Mouse (Mus musculus) cerebellum, postnatal 14 days (tissue): ENCODE measurements at regions not wholly inside any gene's neighbourhood (a gene's known extent, or its start where the extent isn't known, plus 50 kb on each side); places are given as distances from the start of the nearest gene placed in this dataset.

Experiments
- DNase-seq, 2 experiments: peaks; one replicate each; pipeline ENCODE4 v3.0.0; 2021; ENCODE audit warnings: mixed read lengths in 2 of 2

DNA sequence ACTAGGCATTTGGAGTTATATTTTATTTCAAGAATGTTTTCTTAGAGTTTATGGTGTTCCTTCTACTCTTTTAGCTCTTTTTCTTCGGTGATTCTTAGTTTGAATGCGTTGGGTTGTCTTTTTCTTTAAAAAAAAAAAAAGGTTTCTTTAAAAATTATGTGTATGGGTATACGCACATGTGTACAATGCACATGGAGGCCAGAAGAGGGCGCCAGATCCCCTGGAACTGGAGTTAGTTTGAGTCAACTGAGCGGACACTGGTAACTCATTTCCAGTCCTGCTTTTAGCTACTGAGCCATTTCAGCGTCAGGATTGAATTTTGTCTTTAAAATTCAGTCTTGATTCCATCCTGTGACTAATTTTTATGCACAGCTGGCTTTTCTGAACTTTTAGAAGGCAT, 124.9 kb upstream of the Cdh5 start:
- DNase-seq, result no peak

DNA sequence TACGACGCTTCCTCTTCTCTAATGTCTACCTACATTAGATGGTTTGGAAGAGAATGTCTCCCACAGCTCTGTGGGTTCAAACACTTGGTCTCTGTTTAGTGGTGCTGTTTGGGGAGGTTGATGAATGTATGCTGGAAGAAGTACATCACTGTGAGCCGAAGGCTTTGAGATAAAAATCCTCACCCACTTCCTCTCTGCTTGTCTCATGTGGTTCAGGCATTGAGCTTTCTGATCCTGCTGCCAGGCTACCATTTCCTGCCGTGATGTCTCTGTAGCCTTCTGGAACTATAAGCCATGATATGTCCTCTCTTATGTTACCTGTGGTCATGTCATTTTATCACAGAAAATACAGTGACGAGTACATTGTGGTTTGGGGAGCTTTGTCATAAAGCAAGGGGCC, 122.5 kb upstream of the Cdh5 start:
- DNase-seq, result no peak

DNA sequence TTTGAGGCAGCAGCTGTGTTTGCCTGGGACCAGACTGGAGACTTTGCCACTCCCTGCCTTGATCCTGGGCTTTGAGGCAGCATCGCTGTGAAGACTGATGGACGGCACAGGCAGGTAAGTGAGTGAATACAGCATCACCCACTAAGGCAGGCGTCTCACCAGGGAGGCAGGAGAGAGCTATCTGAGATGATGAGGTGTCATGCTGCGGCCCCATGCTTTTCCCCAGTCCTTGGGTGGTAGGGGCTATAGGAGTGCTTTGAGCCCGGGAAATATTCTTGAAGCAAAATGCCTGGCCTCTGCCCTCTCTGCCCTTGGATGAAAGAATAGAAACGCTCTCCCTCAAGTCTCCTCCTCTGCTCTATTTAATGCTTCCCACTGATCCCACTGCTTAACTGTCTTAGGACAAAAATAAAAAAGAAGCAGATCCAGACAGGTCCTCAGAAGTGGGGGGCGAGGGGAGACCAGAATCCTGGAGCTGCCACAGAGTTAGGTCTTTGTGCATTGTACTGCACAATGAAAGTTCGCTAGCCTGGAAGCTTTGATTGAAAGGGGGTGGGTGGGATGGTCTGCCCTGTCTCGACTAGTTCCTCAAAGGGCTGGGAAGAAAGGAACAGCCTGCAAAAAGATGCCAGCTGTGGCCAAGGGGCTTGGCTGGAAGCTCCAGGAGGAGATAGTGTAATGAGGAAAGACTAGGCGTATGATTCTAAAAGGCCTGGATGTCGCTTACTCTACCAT, 117.4 kb upstream of the Cdh5 start:
- no peak for DNase-seq

DNA sequence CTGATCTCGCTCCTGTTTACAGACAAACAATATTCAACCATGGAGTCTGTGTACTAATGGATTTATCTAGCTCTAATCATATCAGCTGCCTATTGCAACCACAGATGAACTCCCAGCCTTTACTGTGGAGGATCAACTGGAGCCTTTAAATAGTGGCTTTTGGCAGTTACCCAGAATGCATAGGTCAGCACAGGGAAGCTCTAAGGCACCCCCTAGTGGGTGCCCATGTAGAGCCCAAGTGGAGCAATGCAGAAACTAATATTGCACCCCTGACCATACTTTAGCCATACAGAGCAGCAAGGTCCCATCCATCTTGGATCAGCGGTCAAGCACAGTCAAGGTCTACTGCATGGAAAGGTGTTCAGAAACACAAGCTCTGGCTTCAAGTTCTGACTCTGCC, 115.8 kb upstream of the Cdh5 start:
- DNase-seq, result no peak

DNA sequence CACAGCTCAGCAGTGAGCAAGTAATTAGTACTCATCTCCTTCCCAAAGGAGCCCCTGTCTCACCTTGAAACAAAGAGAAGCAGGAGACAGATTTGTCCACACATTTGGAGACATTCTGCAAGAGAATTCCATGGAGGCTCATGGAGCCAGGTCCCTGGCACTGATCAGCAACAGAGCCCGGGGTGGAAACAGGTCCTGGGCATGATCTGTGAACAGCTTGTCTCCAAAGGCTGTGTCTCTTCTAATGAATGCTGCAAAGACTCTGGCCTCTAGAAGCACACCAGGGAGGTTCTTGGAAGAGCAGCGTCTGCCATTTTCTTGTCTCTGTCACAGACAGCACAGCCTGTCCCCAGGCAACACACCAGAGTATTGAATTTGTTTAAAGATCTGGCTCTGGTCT, 107.5 kb upstream of the Cdh5 start:
- peak; percentile 13 to 20 for DNase-seq

DNA sequence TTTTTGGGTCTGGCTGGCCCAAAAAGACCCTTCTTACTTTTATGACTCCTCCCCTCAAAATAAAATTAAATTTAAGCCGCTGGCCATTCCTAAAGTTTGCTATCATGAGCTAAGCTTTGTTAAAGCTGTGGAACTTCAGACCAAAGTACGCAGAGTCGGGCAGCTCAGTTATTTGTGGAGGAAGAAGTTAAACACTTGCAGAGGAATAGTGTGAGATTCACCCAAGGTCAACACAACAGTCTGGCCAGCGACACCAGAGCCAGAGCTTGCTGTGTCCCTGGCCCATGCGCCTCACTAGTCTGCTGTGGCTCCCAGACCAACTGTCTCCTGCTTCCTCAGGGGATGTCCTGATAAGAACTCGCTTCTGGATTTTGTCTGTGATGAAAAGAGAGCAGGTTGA, 103.3 kb upstream of the Cdh5 start:
- peak; percentile 17 to 42 for DNase-seq

DNA sequence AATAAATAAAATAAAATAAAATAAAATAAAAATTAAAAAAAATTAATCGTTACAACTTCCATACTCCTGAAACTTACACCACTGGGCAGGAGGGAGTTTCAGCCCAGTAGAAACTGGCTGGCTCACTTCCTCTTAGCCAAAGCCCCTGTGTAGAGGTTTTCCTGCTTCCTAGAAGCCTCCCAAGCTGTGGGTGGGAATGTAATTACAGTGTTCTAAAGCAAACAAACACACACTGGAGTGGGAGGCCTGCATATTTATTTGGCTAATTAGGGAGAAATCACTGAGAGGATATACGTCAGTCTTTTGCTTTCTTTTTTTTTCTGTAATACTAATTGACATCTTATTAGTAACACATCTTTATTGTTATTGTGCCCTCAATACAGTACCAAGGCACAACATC, 94.2 kb upstream of the Cdh5 start:
- no peak for DNase-seq

DNA sequence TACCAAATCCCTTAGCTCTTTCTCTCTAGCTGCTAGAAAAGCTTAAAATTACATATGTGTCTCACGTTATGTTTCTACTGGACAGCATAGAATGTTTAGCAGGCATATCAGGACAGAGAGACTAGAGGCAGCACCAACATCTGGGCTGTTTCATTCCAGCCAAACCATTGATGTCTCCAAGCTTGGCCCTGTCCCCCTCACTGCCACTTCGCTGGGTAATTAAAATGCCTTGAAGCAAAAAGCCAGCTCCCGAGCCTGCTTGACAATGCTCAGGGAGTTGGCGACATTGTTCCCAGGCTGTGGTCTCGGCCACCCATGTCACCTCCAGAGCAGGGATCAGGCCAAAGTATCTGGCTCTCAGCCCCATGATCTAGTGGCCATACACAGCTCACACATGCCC, 92.7 kb upstream of the Cdh5 start:
- DNase-seq, result no peak

DNA sequence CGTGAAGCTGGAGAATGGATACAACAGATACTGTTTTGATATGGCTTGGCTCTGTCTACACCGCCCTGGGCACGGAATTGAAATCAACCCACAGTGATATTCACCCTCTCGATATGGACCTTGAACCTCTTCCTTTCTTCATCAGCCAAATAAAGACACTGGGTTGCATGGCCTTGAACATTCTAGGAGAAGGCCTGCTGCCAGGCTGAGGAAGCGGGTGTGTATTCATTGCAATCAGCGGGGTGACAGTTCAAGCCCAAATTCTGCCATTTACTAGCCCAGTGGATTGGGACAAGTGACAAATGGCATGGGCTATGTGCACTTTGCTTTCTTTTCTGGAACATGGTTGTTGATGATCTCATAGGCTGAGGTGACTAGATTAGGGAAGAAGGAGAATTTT, 92.1 kb upstream of the Cdh5 start:
- no peak for DNase-seq

DNA sequence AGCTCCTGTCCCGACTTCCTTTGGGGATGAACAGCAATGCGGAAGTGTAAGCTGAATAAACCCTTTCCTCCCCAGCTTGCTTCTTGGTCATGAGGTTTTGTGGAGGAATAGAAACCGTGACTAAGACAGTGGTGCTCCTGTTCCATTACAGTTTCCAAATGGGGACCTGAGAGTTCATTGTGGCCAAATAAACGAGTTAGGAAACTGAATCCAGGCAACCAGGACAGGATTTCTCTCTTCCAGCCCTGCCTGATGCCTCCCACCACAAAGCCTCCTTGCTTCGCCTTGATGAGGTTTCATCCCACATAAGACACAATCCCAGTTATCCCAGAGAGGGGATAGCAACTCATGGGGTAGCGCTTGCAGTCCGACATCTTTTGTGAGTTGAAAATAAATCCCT, 79.2 kb upstream of the Cdh5 start:
- DNase-seq, result no peak

DNA sequence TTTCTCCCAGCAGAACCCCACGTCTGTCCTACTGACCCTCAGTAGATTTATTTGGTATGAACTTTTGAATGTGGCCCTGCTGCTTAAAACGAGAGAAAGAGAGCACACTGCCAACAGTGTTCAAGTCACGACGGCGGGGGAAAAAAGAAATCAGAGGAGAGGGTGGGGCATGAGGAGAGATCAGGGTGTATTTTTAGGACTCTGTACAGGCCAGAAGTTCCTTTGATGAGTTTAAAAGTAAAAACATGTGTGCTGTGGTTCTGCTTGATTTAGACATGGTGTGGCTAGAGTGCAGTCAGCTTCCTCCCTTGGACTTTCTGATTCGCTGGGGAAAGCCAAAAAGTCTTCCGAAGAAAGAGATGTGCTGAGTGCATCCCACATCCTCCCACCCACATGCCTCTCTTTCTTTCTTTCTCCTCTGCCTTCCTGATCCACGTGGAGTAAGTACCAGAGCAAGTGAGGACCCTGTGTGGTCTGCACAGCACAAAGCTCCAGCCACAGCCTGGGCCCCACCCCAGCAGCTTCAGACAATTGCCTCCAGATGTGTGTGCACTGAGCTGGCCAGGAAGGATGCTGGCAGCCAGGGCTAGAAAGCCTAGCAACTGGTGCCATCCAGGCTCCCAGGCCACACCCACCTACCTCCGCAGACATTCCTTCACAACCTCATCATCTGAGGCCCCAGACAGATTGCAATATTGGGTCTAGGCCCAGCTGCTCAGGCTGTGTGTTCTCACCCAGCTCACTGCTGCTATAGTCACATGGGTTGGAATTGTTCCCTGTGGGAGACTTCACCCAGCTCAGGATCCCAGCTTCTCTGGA, 78.5 kb upstream of the Cdh5 start:
- DNase-seq, result no peak

DNA sequence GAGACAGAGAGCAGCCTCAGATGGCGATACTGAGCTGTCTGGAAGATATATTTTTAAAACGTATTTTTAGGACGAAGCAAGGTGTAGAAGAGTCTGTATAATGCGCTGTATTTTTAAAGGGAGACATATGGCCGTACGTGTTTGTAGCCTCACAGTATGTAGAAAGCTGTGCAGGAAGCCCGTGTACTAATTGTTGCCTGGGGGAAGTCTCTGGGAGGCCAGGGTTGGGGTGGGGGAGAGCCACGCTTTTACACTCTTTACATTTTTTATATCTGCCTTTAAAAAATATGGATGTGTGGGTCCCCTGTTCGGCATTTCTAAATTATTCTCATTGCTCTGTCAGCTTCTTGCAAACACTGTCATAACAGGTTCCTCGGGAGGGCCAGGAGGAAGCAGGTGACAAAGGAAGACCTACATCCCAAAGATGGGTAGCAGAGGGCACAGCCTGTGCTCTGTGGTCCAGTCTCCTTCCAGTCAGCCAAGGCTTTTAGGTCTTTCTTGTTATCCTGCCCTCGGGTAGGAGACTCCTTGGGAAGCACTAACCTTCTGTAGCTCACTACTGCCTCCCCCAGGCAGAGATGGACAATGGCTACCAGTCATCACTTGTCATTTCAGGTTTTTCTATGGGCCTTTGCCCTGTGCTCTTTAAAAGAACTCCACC, 74.1 kb upstream of the Cdh5 start:
- DNase-seq, result peak; percentile 57 to 75

DNA sequence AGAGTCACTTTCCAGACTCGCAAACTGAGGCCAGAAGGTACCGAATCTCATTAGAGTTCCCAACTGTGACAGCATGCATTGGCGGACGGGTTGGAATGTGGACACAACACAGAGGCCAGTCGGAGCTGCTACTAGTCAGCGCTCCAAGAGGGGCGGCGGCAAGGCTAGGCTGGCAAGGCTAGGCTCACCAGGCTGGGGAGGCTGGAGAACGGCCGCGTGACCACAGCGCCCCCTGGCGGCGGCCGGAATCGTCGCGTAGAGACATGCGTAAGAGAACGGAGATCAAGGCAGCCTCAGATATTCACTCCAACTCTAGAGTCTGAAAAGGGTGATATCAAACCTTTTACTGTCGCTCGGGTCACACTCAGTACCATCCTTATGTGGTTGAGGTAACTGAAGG, 72.8 kb upstream of the Cdh5 start:
- DNase-seq, result peak; percentile 93 to 94

DNA sequence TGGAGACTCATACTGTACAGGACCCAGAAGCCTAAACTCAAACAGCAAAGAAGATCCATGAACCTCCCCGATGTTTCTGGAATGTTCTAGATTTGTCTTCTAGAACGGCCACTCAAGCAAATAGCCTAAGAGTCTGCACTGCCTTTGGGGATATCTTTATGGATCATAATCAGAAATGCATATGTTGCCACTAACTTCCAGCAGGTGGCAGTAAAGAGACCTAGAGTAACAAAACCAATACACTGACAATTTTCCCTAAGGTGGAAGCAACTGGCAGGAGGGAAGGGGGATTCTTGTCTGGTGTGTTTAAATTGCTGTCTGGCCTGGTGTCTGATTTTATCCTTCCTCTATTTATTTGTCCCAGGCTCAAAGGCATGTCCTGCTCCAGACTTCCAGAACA, 69.2 kb upstream of the Cdh5 start:
- DNase-seq, result peak; percentile 46 to 58

DNA sequence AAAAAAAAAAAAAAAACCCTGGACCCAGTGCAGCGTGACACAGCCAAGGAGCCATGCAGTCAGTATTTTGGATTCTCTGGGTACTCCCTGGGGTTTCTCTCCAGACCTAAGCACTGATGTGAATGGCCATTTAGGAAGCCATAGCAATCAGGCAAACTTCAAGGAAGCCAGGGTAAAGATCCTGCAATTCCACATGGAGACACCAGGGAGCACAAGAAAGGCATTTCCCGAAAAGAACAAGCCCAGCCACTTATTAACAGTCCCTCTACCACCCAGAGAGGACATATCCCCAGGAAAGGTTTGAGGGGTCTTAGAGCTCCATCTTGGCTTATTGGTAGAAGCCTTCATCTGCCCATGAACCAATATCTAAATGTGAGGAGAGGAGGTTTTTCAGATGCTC, 68.3 kb upstream of the Cdh5 start:
- DNase-seq, result no peak

DNA sequence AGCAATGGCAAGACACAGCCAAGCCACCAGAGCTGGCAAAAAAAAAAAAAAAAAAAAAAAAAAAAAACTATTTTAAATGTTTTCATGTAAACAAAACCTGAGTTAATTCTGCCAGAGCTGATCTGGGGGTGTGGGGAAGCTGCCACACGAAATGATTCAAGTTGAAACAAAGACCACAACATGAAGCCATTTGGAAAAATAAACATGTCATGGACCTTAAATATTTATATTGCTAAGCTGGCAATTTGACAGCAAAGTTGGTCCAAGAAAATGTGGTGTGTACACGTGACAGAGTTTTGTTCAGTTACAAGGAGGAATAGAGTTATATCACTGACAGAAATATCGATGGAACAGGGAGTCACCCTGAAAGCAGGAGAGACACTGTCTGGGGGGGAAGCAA, 67.1 kb upstream of the Cdh5 start:
- no peak for DNase-seq

DNA sequence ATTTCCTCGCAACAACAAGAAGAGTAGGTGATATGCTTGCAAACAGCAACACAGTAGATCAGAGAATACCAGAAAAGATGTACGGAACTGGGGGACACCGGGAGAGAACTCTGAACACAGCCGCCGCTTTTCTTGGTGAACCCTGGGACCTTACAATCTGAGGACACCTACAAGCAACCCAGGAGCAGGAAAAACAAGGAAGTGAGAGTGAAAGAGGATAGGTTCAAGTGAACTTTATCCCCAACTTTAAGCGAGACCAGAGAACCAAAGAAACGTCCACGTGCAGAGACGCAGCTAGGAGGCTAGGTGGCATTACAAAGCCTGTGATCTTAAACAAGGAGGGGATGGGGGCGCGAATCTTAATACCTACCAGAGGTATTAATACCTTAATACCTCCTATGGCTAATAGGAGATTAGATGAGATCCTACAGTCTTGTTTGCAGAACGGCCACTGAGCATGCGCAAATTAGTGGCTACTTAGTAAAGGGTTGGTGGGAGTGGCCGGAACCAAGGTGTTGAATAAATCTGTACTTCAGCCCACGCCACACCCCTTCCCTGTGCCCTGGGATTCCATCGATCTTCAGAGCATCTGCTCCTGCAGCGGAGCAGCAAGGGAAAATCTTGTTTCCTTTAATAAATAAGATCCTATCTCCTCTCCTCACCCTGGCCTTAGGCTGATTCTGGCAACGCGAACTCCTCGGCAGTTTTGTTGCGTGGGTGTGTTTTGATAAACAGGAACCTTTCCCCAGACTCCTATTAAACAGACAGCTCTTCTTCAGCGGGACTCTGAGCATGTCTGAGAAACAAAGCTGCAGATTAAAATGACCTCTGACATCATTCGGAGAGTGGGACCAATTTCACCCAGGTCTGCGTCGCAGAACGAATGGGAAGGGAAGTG, 64.6 kb upstream of the Cdh5 start:
- no peak for DNase-seq

DNA sequence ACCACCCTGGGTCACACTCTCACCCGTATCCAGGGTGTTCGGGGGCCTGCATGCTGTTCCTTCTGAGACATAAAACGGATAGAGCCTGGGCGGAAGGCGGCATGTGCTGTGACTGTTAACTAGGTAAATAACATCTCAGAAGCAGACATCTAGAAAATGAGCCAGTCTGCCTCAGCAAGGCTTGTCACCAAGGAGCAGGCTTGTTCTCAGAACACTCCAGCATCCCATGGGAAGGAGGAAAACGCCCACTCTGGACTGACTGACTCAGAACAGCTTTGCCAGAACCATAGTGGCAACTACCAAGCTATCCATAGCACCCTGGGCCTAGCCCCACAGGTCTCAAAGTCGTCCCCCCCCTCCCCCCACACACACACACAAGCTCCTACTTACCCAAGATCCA, 63.8 kb upstream of the Cdh5 start:
- no peak for DNase-seq

DNA sequence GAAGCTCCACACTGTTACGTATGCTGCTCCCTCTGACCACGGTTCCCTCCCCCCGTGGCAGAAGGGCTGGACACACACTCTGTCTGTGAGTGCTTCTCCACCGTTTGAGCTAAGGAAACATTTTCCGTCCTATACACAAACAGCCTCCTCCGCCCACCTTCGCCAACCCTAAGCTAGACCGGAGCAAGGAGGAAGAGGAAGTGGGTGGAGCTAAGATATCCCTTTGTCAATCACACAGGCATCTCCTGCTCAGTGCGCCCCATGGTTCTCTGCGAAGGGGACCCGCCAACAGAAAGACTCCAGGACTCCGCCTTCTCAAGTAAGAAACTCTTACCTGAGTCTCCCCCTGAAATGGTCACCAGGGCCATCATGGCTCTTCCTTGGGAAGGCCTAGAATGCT, 61.9 kb upstream of the Cdh5 start:
- no peak for DNase-seq

DNA sequence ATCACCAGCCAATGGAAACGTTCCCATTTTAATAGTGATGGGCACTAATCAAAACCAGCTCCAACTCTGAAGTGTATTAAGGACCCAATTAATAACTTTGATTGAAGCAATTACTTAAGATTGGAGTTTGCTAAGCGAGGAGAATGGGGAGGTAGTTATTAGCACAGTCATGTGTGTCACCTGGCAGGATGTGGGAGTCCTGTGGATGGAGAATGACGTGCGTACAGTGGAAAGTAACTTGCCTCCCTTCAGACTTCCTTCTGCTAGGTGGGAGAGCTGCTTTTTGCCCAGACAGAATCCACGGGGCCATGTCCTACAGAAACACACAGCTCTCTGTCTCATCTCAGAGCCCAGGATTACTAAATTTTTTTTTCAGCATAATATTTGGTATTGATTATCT, 59.9 kb upstream of the Cdh5 start:
- no peak for DNase-seq

DNA sequence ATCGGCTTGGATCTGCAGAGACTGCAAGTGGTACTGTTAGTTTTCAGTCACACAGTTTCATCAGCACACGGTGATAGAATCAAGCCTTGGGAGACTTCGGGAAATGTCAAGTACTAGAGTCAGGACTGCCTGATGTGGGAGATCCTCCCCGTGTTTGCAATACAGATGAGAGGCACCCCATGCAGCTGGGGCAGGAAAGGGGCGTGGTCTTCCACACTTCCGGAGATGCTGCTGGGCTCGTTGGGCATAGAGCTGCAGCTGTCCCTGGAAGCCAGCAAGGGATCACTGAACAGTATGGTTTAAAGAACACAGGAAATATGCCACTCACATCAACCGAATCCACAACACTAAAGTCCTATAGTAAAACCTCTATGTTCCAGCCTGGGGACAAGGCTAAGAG, 59.0 kb upstream of the Cdh5 start:
- DNase-seq, result no peak

DNA sequence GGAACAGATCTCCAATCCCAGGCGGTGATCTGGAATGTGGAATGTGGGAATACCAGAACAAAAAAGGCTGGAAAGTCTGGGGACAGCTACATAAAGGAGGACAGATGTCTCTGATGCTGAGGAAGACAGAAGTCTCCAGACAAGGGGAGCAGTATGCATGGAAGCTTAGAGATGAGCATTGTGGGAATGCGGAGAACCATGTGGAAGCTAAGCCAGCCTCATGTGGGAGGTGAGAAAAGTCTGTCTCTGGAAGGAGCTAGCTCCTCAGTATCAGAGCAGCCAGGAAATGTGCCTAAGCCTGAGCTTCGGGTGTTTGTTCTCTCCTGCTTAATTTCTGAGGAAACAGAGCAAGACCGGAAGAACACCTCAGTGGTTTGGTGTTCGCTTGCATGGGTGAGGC, 53.4 kb upstream of the Cdh5 start:
- DNase-seq, result no peak

DNA sequence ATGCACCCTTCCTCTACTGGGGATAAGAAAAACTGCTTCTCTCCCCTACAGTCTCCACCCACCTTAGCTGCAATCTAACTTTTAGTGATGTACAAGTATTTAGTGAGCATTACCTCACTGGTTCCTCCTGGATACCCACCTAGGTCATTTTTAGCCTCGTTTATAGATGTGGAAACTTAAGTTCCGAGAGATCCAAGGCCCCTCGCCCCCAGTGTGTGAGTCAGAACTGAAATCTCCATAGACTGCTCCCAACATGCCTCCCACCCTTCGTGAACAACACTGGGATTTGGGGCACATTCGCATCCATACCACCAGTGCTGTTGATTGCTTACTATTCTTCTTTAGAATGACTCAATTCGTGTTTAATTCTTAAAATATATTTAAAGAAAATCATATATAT, 52.2 kb upstream of the Cdh5 start:
- no peak for DNase-seq
